Mouse (Mus musculus): ENCODE measurements around the gene Mkrn2.
"Not testable (repeated sequence)": the region's sequence is repeated elsewhere in the genome, so short reads cannot be mapped to it uniquely, and the experiment has no call there.

Gene Mkrn2

DNA sequence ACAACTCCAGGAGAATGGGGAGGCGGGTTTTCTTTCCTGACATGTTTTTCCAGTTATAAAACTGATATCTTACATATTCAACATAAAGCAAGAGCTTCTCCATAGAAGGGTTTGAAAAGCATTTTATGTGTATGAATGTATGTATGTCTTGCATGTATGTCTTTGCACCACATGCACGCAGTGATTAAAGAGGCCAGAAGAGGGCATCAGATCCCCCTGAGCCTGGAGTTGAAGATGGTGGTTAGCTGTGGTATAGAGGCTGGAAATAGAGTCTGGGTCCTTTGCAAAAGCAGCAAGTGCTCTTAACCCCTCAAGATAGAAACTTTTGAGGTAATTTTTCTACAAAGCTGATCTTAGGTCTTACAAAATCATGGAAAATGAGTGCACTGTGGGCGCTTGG, 7.4 kb downstream of the Mkrn2 start:
- DNase-seq (ENCODE audit: low read depth): peak; percentile 56

DNA sequence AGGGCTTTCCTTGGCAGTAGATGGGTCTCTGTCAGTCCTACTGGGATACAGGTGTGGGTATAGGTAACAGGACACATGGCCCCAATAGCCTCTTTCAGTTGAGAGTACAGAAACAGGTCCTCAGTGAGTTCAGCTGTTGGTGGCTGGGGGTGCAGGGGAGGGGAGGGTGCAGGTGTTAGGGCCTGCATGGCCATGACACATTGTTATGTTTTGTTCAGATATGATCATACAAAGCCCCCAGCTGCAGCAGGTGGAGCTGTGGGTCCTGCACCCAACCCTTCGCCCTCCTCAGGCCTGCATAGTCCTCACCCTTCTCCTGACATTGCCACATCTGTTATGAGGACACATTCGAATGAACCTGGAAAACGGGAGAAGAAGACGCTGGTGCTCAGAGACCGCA, 8.6 kb downstream of the Mkrn2 start:
- DNase-seq (ENCODE audit: low read depth): no peak

DNA sequence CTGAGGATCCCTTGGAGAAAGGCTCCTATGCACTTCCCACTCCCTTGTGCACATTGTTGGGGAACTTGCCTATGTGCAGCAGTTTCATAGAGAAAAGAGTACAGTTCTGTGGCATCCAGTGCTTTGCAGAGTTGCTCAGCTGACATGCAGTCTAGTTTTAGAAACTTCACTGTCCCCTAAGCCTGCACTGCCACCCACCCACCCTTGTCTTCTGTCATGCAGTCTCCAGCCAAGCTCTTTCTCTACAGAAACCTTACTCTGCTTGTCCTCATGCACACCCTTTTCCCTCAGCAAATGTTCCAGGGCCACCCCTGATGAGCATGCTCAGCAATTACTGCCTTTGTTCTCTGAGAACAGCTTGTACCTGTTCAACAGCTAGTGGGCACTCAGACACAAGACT, 12.1 kb downstream of the Mkrn2 start:
- no peak for DNase-seq (ENCODE audit: low read depth)

DNA sequence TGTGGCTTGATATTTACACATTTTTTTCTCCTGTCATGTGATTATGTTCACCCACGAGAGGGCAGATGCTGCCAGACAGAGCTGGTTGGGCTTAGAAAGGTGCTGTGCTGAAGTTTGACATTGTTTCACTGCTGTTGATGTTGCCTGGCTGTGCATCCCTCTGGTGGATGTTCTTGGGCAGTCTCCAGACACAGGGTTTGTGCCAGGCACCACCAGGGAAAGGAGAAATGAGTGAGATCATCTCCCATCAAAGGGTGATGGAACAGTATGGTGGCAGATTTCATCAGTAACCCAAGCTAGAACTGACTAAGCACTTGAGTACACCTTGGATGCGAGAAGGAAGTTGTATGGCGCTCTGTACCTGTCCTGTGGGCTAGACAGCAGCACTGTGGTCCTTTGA, 14.3 kb downstream of the Mkrn2 start:
- peak; percentile 53 for DNase-seq (ENCODE audit: low read depth)

DNA sequence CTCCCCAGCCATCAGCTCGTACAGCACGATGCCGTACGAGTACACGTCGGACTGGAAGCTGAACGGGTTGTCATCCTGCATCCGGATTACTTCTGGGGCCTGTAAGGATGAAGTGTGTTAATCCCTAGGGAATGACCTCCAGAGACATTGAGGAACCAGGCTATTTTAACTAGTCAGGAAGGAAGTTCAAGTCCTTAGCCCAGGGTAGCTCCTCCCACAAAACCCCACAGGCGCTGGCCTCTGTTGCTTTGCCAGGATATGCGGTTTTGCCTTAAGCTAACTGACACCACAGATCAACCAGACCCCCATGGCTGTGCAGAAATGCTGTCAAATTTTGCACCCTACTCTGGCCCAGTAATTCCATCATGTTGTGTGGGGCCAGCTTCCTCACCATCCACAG, 18.1 kb downstream of the Mkrn2 start:
- no peak for DNase-seq (ENCODE audit: low read depth)

DNA sequence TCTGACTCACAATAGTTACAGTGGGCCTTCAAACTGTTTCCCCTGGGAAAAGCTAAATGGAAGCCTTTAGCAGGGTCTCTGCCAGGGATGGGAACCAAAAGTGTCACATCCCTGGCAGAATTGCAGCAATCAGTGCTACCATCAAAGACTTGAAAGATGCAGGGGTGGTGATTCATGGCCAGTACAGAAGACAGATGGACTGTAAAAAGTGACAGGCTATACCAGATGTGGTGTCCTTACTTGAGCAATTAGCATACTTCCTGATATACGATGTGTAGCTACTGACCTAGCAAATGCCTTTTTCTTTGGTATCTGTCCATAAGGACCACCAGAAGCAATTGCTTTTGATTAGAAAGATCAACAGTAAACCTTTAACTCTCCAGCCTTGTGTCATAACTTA, 19.2 kb downstream of the Mkrn2 start:
- DNase-seq (ENCODE audit: low read depth): peak; percentile 21

DNA sequence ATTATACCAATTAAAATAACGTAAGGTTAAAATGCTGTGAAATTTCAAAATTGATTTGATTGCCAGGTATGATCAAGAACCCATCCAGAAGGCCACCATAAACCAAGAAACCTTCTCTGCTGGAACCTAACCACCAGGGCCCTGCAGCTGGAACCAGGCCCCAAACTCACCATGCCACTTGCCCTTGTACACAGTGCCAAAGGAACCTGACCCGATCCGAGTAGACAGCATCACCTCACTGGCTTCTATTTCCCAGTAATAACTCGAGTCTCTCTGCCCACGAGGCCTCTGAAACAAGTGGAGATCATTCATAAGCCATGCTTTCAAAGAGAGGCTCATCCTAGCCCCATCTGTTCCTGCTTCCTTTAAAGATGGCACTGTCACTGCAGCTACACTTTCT, 24.4 kb downstream of the Mkrn2 start:
- DNase-seq (ENCODE audit: low read depth): no peak

DNA sequence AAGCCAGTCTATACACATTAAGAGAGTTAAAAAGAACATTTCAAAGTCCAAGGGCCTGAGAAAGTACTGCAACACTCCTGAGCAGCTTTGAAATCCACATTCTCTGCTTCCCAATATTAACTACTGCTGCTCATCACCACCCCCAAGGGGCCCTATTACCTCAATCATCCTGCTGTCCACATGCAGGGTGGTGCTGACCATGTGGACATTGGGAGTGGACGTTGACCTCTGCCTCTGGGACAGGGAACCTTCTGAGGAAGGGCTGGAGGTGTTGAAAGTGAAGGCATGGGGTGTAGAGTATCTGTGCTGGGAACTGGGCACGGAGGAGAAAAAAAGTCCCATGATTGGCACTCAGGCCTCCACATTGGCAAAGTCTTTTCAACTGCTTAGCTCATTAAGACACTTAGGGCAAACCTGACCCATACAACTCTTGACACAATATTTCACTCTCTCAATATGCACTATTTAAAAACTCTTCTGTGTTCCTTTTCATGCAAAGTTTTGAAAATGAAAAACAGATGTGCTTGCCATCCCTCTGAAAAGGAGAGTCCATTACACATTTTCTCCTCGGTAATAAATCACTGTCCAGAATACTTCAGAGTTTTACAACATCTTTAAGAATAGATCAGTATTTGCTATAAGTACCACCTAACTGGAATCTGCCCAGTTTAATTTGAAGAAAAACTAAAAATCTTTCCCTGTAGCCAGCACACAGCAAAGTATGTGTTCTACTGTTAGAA, 29.5 kb downstream of the Mkrn2 start:
- peak; percentile 68 for DNase-seq (ENCODE audit: low read depth)

DNA sequence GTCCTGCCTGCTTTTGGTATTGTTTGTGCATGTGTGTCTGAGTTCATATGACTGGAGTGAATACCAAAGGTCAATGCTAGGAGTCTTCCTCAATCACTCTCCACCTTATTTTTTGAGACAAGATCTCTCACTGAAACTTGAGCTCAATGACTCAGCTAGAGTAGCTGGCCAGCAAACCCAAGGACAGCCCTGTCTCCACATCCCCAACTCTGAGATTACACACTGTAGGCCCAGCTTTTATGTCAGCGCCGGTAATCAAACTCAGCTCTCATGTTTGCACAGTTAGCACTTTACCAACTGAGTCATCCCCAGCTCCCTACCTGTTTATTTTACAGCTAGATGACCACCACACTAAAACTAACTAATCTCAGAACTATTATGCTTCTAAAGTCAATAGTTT, 32.3 kb downstream of the Mkrn2 start:
- peak; percentile 28 for DNase-seq (ENCODE audit: low read depth)

DNA sequence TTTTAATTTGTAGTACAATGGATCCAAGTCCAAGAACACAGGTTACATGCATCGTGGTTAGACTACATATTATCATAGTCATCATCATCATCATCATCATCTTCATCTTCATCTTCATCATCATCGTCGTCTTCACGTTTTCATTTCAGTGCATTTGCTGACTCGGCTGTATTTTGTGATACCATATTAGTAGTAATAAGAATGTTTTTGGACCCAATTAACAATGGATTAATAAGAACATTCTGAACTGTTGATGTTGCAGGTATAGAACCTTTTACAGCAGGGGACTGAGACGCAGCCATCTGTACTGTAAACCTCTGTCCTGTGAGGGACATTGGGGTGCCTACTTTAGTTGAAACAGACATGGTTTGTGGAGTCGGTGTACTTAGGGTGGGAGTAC, 36.5 kb downstream of the Mkrn2 start:
- DNase-seq (ENCODE audit: low read depth): not testable (repeated sequence)

DNA sequence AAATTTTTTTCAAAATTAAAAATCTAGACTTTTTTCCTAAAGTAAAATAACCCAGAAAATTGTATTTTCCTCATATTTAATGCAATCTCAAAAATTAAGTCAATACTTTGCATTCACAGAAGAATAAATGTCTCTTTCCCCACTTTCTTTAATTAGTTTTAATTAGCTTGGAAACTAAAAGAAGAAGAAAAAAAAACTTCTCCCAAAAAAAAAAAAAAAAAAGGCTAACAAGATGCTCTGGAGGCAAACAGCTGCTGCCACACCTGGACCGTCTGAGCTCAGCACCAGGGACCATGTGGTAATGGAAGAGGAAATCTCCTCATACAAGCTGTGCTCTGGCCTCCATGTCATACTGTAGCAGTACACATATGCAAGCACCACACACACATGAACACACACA, 41.6 kb downstream of the Mkrn2 start:
- DNase-seq (ENCODE audit: low read depth): no peak

DNA sequence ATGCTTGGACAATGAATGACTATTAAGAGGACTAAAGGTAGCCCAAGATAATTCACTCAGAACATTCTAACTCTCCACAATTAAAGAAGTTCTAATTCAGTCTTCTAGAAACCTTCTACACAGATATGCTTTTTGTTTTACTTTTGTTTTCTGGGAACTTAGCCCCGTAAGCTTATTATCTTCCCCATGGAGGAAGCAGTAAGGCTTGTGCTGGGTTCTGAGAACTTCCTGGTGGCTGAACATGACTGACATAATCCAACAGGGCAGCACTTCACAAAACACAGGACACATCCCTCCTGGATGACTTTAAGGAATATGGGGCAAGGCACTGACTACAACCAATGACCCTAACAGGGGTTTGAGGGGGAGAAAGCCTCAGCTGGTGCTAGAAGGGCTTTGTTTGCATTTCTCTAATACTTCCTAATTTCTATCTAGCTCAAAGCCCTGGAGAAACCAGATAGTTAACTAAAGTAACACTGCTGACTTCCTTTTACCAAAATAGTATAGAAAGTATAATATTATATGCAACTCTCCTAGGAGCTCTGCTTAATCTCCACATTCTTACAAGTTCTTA, 48.2 kb downstream of the Mkrn2 start:
- no peak for DNase-seq (ENCODE audit: low read depth)

DNA sequence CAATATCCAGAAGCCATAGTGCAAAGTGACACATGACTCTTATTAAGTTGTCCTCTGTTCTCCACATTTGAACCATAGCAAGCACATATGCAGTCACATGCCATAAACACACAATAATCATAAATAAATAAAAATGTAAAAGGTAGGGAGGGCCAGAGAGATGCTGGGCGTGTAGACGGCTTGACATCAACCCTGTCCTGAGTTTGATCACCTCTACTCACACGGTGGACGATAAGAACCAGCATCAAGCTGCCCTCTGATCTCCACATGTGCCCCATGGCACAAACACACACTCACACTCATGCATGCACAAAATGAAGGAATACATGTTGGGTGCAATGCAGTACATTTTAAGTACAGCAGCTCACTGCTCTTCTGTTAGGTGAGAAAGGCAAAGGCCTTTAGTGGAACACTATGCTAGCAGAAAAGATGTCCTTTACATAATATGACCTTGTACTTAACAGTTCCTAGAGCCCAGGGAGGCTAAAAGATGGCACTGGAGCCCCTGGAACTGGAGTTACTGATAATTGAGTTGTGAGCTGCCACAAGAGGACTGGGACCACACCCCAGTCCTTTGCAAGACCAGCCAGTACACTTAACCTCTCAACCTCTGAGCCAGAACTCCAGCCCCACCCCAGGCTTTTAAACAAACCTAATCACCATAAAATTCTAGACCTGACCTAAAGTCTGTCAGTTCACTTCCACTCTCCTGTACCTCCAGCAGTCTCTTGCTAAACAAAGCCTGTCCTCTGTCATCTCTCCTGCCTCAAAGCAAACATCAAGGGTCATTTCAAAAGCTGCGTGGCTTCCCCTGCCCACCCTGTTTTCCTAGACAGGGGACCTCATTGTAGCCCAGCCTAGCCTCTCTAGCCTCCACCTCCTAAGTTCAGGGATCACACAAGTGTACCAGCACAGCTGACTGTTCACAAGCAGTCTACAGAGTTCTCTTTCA, 49.0 kb downstream of the Mkrn2 start:
- DNase-seq (ENCODE audit: low read depth): no peak

DNA sequence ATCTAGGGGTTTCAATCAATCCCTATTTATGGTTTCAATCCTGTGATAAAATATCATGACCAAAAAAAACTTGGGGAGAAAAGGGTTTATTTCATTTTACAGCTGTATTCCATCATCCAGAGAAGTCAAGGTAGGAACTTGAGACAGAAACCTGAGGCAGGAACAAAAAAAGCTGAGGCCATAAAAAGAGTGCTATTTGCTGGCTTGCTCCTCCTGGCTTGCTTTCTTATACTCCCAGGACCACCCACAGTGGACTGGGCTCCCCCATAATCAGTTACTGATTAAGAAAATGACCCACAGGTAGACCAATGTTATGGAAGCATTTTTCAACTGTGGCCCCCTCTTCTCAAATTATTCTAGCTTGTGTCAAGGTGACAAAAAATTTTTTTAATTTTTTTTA, 50.0 kb downstream of the Mkrn2 start:
- DNase-seq (ENCODE audit: low read depth): no peak

DNA sequence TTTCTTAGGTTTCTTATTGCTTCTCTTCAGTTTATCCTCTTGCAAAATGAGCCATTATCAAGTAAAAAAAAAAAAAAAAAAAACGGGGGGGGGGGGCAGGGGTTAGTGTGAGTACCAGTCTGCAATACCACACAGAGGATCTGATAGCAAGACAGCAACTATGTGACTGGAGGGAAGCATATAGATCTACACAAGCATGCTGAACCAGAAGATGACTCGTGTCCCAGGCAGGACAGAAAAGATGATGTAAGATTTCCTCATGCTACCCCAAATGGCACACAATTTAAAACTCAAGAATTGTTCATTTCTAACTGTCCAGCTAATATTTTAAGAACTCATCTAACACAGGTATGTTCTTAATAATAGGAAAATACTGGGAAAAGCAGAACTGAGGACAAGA, 52.2 kb downstream of the Mkrn2 start:
- DNase-seq (ENCODE audit: low read depth): peak; percentile 56

DNA sequence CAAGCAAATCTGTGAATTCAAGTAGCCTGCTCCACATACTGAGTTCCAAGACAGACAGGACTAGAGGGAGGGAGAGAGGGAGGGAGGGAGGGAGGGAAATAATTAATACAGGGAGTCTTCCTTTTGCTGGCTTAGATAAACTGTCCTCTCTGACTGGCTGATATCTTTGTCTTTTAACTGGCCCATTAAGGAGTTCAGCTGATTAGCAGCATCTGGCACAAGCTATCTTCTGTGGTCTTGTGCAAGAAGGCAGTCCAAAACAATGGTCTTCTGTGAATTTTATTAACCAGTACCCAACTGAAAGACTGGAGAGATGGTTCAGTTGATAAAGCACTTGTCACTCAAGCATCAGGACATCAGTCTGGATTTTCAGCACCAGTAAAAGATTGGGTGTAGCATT, 57.1 kb downstream of the Mkrn2 start:
- no peak for DNase-seq (ENCODE audit: low read depth)

DNA sequence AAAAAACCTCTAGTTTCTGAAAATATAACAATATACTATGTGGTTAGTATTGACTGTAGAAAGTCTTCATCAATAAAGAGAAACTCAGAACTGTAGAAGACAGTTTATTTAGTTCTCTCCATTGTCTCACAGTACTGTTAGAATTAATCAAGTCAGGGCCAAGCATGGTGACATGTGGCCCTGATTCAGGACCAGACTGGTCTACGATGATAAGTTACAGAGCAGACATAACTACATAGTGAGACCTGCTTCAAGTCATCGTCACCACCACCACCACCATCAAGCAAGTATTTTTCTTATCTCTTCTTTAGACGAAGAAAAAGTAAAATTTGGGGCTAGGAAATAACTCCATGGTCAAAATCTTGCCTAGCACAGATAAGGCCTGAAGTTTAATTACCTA, 62.6 kb downstream of the Mkrn2 start:
- DNase-seq (ENCODE audit: low read depth): no peak

DNA sequence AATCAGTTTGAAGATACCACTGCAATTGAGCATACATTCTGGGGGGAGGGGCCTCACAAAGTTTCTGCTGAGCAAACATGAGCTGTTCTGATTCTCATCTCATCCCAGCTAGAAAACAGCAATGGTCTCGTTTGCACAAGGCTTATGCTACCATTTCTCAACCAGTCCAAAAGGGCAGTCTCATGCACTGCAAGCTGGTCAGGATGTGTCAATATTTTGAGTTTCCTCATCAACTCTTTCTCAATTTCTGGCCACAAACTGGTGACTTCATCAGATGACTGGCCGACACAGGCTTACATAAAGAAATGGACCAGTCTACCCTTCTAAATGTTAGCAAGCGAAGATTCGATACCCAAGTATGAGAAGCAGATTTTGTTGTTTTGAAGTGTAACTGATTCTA, 64.9 kb downstream of the Mkrn2 start:
- peak; percentile 91 for DNase-seq (ENCODE audit: low read depth)
